Mouse (Mus musculus): ENCODE measurements around the gene Prkaca. TPM values are rescaled to one million over a fixed set of nuclear protein-coding genes. Genes with fewer than 3 reads are reported as not detected.
"Not testable (repeated sequence)": the region's sequence is repeated elsewhere in the genome, so short reads cannot be mapped to it uniquely, and the experiment has no call there.

The Prkaca gene
- total RNA-seq, 2 experiments from 2014 or later: 257 to 273 TPM

GRCm38 (mm10) chr8:83973161-83974031 lies 603 bp downstream of the Prkaca start:
- DNase-seq (ENCODE audit: extremely low spot score in 1 of 2, low spot score in 1 of 2): no peak

- no peak for DNase-seq (ENCODE audit: extremely low spot score in 1 of 2, low spot score in 1 of 2)
Measured at GRCm38 (mm10) chr8:83974521-83974920, 1.7 kb downstream of the Prkaca start.

DNA sequence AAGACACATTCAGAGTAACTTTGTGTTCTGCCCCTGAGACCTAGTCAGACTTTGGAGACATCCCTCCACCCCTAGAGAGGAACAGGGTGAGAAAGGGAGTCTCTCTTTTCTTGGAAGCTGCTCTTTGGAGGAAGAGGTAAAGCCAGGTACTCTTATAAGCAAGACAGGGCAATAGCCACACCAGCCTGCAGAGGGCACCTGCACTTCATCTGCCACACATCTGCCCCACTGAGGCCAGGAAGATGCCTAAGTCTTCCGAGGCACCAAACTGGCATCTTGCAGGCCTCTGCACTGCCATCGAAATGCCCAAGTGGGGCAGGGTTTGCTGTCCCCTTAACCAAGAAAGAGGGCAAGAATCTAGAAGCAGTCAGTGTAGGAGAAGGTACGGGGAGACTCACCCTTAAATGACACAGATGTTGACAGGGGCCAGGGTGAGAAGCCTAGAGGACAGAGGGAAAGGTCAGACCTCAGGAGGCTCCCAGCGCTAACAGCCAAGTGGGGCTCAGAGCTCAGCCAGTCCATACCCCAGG lies 3.4 kb downstream of the Prkaca start:
- DNase-seq (ENCODE audit: extremely low spot score in 1 of 2, low spot score in 1 of 2): no peak

GRCm38 (mm10) chr8:83976779-83977350 lies 4.1 kb downstream of the Prkaca start:
- no peak for DNase-seq (ENCODE audit: extremely low spot score in 1 of 2, low spot score in 1 of 2)

- no peak for DNase-seq (ENCODE audit: extremely low spot score in 1 of 2, low spot score in 1 of 2)
Measured at GRCm38 (mm10) chr8:83977646-83978045, 4.9 kb downstream of the Prkaca start.

DNA sequence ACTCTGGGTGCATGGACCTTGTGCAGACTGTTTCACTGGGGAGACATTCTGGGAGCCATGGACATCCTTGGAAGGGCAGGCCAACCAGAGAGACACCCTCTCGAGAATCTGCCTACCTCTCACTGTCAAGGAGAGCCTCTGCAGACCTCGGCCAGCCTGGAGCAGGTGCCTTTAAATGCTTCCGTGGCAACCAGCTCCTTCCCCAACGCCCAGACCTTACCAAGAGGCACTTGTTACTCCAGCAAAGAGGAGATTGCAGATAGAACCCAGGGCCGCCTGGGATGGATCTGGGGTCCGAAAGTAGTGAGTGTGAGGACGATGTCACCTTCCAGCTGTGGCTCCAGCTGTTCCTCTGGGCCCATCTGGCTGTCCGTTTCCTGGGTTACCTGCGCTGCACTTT lies 5.4 kb downstream of the Prkaca start:
- DNase-seq (ENCODE audit: extremely low spot score in 1 of 2, low spot score in 1 of 2): no peak

DNA sequence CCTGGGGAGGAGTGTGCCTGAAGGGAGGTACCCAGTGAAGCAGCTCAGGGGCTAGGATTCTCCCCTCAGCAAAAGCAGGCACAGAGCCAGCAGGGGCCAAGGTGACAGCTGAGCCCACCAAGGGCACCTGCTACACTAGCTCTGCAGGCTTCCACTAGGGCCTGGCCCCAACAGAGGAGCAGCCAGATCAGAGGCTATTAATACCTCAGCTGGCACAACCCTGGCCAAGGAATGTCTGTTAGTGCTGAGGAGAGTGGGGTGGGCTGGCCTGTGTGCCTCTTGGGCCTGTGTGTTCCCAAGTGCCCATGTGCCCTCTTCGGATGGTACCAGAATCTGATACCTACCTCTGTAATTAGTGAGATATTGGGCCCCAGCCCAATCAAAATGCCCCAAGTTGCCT lies 7.5 kb downstream of the Prkaca start:
- no peak for DNase-seq (ENCODE audit: extremely low spot score in 1 of 2, low spot score in 1 of 2)

DNA sequence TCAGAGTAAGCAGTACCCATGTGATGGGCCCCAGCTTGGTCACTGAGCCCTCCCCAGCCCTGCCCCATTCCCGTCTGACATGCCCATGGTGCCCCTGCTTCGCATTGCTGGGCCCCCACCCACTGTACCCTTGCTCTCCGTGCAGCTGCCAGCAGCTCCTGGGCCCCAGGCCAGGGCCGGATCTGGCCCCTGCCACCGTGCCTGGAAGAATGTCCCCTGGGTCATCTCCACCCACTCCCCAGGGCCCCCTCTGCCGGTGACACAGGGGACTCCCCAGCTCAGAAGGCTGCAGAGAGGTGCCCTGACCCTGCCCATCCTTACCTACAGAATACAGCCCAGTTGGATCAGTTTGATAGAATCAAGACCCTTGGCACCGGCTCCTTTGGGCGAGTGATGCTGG lies 8.1 kb downstream of the Prkaca start:
- no peak for DNase-seq (ENCODE audit: extremely low spot score in 1 of 2, low spot score in 1 of 2)

DNA sequence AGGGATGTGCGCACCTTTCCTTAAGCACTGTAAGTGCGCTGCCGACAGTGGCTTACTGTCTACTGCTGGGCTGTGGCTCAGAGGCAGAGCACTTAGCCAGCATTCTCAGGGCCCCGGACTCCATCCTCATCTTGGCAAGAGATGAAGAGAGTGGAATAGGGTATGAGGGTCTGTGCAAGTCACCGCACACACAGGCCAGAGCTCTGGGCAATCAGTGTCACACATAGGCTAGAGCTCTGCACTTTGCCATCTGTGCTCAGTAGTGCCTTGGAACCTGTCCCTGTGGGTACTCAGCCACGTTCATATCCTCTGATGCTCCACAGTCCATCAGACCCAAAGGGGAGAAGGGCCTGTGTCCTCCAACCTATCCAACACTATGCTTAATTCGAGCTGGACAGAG lies 8.7 kb downstream of the Prkaca start:
- no peak for DNase-seq (ENCODE audit: extremely low spot score in 1 of 2, low spot score in 1 of 2)

DNA sequence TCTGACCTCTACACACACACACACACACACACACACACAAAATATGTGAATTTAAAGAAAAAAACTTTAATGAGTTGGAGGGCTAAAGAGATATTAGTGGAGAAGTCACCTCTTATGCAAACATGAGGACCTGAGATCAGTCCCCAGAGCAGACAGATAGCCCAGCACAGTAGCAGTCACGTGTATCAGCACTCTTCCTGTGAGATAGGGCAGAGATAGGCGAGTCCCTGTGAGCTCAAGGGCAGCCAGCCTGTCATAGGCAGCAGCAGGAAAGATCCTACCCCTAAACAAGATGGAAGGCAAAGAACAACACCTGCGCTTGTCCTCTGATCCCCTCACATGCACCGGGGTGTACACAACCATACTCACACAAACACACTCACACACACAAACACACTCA lies 9.7 kb downstream of the Prkaca start:
- DNase-seq (ENCODE audit: extremely low spot score in 1 of 2, low spot score in 1 of 2): no peak

DNA sequence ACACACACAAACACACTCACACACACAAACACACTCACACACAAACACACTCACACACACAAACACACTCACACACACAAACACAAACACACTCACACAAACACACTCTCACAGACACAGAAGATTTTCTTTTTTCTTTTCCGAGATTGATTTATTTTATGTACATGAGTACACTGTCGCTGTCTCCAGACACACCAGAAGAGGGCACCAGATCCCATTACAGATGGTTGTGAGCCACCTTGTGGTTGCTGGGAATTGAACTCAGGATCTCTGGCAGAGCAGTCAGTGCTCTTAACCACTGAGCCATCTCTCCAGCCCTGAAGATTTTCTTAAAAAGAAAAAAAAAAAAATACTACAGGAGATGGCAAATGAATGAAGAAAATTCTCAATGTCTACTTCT lies 10.4 kb downstream of the Prkaca start:
- DNase-seq (ENCODE audit: extremely low spot score in 1 of 2, low spot score in 1 of 2): not testable (repeated sequence)

- DNase-seq (ENCODE audit: extremely low spot score in 1 of 2, low spot score in 1 of 2): no peak
Measured at GRCm38 (mm10) chr8:83989243-83989642, 16.4 kb downstream of the Prkaca start.

- DNase-seq (ENCODE audit: extremely low spot score in 1 of 2, low spot score in 1 of 2): no peak
Measured at GRCm38 (mm10) chr8:83990170-83990569, 17.4 kb downstream of the Prkaca start.

- no peak for DNase-seq (ENCODE audit: extremely low spot score in 1 of 2, low spot score in 1 of 2)
Measured at GRCm38 (mm10) chr8:83992488-83992887, 19.7 kb downstream of the Prkaca start.

DNA sequence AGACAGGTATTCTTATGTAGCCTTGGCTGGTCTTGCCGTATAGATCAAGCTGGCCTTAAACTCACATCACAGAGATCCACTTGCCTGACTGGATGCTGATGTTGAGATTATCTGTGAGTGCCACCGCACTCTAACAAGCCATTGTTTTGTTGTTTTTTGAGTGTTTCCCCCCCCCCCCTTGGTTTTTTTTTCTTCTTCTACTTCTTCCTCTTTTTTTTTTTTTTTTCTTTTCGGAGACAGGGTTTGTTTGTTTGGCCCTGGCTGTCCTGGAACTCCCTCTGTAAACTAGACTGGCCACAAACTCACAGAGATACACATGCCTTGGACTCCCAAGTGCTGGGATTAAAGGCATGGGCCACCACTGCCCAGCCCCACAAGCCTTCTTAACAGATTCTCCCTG lies 21.2 kb downstream of the Prkaca start:
- no peak for DNase-seq (ENCODE audit: extremely low spot score in 1 of 2, low spot score in 1 of 2)

DNA sequence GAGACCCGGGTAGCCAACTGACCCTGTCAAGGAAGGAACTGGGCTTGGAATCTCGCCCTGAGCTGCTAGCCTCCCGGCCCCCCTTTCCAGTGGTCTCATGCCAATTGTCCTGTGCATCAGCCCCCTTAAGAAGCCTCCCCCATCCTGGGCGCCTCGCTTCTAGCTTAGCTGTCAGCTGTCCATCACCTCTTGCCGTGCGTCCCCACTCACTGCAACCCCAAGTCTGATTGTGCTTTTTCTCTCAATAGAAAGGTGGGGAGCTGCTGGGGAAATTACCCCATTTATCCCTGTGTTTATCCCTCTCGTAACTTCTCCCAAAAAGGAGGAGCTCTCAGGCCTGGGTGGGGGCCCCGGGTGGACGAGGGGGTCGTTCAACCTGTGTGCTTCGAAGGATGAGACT lies 23.2 kb downstream of the Prkaca start:
- DNase-seq (ENCODE audit: extremely low spot score in 1 of 2, low spot score in 1 of 2): no peak

GRCm38 (mm10) chr8:83996567-83997505 lies 24.0 kb downstream of the Prkaca start:
- peak in 1 of 2 experiments; percentile 69 for DNase-seq (ENCODE audit: extremely low spot score in 1 of 2, low spot score in 1 of 2)

DNA sequence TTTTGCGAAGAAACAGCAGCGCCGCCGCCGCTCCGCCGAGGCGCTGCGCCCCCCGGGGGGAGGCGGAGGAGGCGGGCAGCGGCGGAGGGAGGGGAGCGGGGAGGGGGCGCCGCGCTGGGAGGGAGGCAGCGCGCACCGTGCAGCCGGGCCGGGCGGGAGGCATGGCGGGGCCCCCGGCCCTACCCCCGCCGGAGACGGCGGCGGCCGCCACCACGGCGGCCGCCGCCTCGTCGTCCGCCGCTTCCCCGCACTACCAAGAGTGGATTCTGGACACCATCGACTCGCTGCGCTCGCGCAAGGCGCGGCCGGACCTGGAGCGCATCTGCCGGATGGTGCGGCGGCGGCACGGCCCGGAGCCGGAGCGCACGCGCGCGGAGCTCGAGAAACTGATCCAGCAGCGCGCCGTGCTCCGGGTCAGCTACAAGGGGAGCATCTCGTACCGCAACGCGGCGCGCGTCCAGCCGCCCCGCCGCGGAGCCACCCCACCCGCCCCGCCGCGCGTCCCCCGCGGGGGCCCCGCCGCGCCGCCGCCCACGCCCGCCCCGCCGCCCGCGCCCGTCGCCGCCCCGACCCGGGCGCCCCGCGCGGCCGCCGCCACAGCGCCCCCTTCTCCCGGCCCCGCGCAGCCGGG lies 24.8 kb downstream of the Prkaca start, which contains the start of gene Samd1:
Samd1 (plus strand) TSS at position 162 of the 631 bp plus-strand sequence.
- DNase-seq (ENCODE audit: extremely low spot score in 1 of 2, low spot score in 1 of 2): peak in 1 of 2 experiments; percentile 51

- DNase-seq (ENCODE audit: extremely low spot score in 1 of 2, low spot score in 1 of 2): peak in 1 of 2 experiments; percentile 55
Measured at GRCm38 (mm10) chr8:83998231-83999056, 25.7 kb downstream of the Prkaca start.
